Mouse (Mus musculus) liver, embryonic 15.5 days (tissue): ENCODE measurements at regions not wholly inside any gene's neighbourhood (a gene's known extent, or its start where the extent isn't known, plus 50 kb on each side); places are given as distances from the start of the nearest gene placed in this dataset.

ENCODE experiments used
- ATAC-seq: fragments of 200-750 bp; cut with Nextera tagmentation; 2 replicates; pipeline ENCODE4 v1.8.0; 2017; ENCODE audit warnings: moderate number of reproducible peaks, mild to moderate bottlenecking, moderate library complexity; ENCODE audit not compliant: insufficient read depth
- H3K27ac ChIP-seq: fragments of 300-500 bp; sonication (generic); replicated peaks from 2 replicates; pipeline ENCODE4 v1.5.1; 2015; ENCODE audit warnings: mild to moderate bottlenecking, inconsistent platforms
- H3K27me3 ChIP-seq: fragments of 300-500 bp; sonication (generic); 2 replicates; pipeline ENCODE4 v1.6.1; 2015; ENCODE audit warnings: mild to moderate bottlenecking, inconsistent platforms
- H3K36me3 ChIP-seq: fragments of 300-500 bp; sonication (generic); replicated peaks from 2 replicates; pipeline ENCODE4 v1.6.1; 2015; ENCODE audit warnings: moderate library complexity, mild to moderate bottlenecking, inconsistent platforms
- H3K4me1 ChIP-seq: fragments of 300-500 bp; sonication (generic); replicated peaks from 2 replicates; pipeline ENCODE4 v1.6.1; 2015; ENCODE audit warnings: inconsistent platforms
- H3K4me2 ChIP-seq: fragments of 300-500 bp; sonication (generic); 2 replicates; pipeline ENCODE4 v1.6.1; 2015; ENCODE audit warnings: moderate library complexity, mild to moderate bottlenecking, inconsistent platforms
- H3K4me3 ChIP-seq: fragments of 300-500 bp; sonication (generic); replicated peaks from 2 replicates; pipeline ENCODE4 v1.5.1; 2015; ENCODE audit warnings: mild to moderate bottlenecking, inconsistent platforms
- H3K9ac ChIP-seq: fragments of 300-500 bp; sonication (generic); 2 replicates; pipeline ENCODE4 v1.6.1; 2015; ENCODE audit warnings: moderate library complexity, mild to moderate bottlenecking, inconsistent platforms
- H3K9me3 ChIP-seq: fragments of 300-500 bp; sonication (generic); replicated peaks from 2 replicates; pipeline ENCODE4 v1.6.1; 2016; ENCODE audit warnings: inconsistent platforms
- WGBS: fragments of 180-500 bp; shearing (Covaris S2); methylation state at CpG from one replicate; pipeline ENCODE4 v1.1.7; 2015; ENCODE audit warnings: mixed read lengths; ENCODE audit not compliant: insufficient replicate concordance; 5-methylcytosine and 5-hydroxymethylcytosine counted together

GRCm38 (mm10) chr13:28720169-28720568 lies 233.3 kb downstream of the Sox4 start:
- Histone ChIP-seq H3K36me3 (no peaks in the 10 kb centered on the region), H3K9ac (no peak overlapping the region), H3K4me1 (0 out of 2 replicates have a peak, but pooled peaks cover 3% of the 10 kb centered on the region), H3K4me2 (no peak overlapping the region), H3K9me3 (no peaks in the 10 kb centered on the region), H3K27me3 (no peaks in the 10 kb centered on the region), H3K27ac (no peak overlapping the region), H3K4me3 (no peak overlapping the region)
- WGBS: 41% methylated on average over 11 of the region's 11 CpGs
- ATAC-seq: no peak

DNA sequence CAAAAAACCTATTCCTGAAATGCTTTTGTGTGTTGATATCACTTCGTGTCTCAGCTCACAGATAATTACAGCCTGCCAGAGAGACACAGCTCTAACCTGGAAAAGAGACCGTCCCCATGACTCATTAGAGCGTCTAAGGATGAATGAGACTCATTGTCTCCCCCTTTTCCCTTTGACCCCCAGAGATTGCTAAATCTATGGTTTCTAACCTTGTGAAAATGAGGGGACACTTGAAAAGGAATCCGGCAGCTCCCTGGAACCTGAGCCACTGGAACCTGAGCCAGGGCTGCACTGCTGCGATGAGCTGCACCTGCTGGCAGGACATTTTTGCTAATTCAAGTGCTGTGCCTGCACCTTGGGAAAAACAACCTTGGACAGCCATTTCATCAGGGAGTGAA lies 234.6 kb downstream of the Sox4 start:
- no peak overlapping the region for H3K9ac ChIP-seq
- no peak overlapping the region for H3K27ac ChIP-seq
- H3K36me3 ChIP-seq: no peaks in the 10 kb centered on the region
- no peaks in the 10 kb centered on the region for H3K27me3 ChIP-seq
- no peaks in the 10 kb centered on the region for H3K9me3 ChIP-seq
- ATAC-seq: no peak
- no peak overlapping the region for H3K4me3 ChIP-seq
- 59% methylated on average over 5 of the region's 5 CpGs for WGBS
- 0 out of 2 replicates have a peak, but pooled peaks cover 3% of the 10 kb centered on the region for H3K4me1 ChIP-seq
- H3K4me2 ChIP-seq: no peak overlapping the region

DNA sequence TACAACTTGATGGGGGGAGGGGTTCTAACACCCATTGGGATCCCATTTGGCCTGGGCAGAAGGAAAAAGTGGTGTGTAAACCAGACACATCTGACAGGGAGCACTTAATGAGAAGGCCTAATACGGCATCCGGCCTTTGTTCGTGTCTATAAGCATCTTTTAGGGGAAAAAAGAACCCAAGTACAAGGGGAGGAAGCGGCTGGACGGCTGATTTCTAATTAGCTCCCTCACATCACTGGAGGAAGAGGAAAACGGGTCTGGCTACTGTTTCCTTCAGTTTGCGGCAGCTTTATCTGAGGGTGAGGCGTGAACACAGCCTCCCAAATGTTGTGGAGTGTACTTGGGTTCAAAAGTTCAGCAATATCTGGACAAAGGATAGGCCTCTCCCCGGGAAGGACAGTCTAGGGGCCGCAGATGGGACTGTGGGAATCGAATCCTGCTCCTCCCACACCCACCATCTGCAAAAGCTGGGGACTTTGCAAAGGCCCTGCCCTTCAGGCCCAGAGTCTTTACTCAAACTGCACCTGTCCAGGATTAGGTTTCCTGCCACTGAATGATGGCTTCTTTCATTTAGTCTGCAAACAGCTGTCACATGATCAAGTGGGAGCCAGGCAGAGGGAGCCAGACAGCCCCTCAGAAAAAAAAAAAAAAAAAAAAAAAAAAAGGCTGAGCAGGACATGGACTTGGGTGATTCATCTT lies 235.2 kb downstream of the Sox4 start:
- H3K9ac ChIP-seq: no peak overlapping the region
- H3K27ac ChIP-seq: no peak overlapping the region
- H3K27me3 ChIP-seq: no peaks in the 10 kb centered on the region
- peak; percentile 40; the same call in 1 of the 2 replicates for ATAC-seq
- 0 out of 2 replicates have a peak, but pooled peaks cover 3% of the 10 kb centered on the region for H3K4me1 ChIP-seq
- 17% methylated on average over 11 of the region's 11 CpGs for WGBS
- H3K36me3 ChIP-seq: no peaks in the 10 kb centered on the region
- H3K9me3 ChIP-seq: no peaks in the 10 kb centered on the region
- no peak overlapping the region for H3K4me3 ChIP-seq
- H3K4me2 ChIP-seq: no peak overlapping the region

GRCm38 (mm10) chr13:28717404-28717803 lies 236.1 kb downstream of the Sox4 start:
- Histone ChIP-seq H3K9ac (no peak overlapping the region), H3K4me1 (0 out of 2 replicates have a peak, but pooled peaks cover 3% of the 10 kb centered on the region), H3K9me3 (no peaks in the 10 kb centered on the region), H3K27ac (no peak overlapping the region), H3K27me3 (no peaks in the 10 kb centered on the region), H3K4me2 (no peak overlapping the region), H3K4me3 (no peak overlapping the region), H3K36me3 (no peaks in the 10 kb centered on the region)
- 70% methylated on average over 4 of the region's 4 CpGs for WGBS
- no peak for ATAC-seq

- no peak for ATAC-seq
- 64% methylated on average over 7 of the region's 7 CpGs for WGBS
- Histone ChIP-seq H3K9ac (no peak overlapping the region), H3K9me3 (no peaks in the 10 kb centered on the region), H3K36me3 (no peaks in the 10 kb centered on the region), H3K4me2 (no peak overlapping the region), H3K27me3 (no peaks in the 10 kb centered on the region), H3K4me3 (no peak overlapping the region), H3K4me1 (no peaks in the 10 kb centered on the region), H3K27ac (no peak overlapping the region)
Measured at GRCm38 (mm10) chr13:28709966-28710365, 243.5 kb downstream of the Sox4 start.

DNA sequence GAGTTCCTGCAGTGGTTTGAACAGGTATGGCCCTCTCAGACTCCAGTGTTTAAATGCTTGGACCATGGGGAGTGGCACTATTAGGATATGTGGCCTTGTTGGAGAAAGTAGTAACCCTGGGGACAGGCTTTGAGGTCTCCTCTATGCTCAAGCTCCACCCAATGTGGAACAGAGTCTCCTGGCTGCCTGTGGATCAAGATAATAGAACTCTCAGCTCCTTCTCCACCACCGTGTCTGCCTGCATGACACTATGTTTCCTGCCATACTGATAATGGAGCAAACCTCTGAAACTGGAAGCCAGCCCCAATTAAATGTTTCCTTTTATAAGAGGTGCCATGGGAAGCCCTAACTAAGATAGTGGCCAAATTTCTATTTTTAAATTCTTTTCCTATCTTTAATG lies 252.2 kb downstream of the Sox4 start:
- WGBS: 3% methylated on average over 1 of the region's 1 CpGs
- Histone ChIP-seq H3K36me3 (no peaks in the 10 kb centered on the region), H3K4me2 (no peak overlapping the region), H3K9me3 (no peaks in the 10 kb centered on the region), H3K4me3 (no peak overlapping the region), H3K27me3 (no peaks in the 10 kb centered on the region), H3K27ac (no peak overlapping the region), H3K4me1 (no peaks in the 10 kb centered on the region), H3K9ac (no peak overlapping the region)
- ATAC-seq: no peak

DNA sequence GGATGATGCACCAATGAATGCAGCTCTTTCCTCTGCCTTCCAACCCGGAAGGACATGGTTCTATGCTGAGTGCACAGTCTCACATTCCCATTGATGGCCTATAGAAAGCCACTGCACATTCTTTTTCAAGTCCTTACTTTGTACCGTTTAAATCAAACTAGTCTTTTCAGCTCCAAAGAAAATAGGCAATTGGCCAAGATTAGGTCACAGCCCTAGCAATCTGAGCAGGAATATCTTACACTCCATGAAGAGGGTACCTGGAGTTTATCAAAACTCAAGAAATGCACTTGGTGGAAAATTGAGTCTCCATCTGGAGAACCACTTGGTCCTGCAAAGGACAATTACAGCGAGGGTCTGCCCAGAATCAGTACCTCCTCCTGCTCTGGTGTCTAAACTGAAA lies 253.4 kb downstream of the Sox4 start:
- no peaks in the 10 kb centered on the region for H3K9me3 ChIP-seq
- H3K27ac ChIP-seq: no peak overlapping the region
- H3K36me3 ChIP-seq: no peaks in the 10 kb centered on the region
- H3K4me3 ChIP-seq: no peak overlapping the region
- H3K4me2 ChIP-seq: no peak overlapping the region
- 61% methylated on average over 3 of the region's 3 CpGs for WGBS
- no peaks in the 10 kb centered on the region for H3K4me1 ChIP-seq
- H3K27me3 ChIP-seq: no peaks in the 10 kb centered on the region
- no peak overlapping the region for H3K9ac ChIP-seq
- no peak for ATAC-seq

DNA sequence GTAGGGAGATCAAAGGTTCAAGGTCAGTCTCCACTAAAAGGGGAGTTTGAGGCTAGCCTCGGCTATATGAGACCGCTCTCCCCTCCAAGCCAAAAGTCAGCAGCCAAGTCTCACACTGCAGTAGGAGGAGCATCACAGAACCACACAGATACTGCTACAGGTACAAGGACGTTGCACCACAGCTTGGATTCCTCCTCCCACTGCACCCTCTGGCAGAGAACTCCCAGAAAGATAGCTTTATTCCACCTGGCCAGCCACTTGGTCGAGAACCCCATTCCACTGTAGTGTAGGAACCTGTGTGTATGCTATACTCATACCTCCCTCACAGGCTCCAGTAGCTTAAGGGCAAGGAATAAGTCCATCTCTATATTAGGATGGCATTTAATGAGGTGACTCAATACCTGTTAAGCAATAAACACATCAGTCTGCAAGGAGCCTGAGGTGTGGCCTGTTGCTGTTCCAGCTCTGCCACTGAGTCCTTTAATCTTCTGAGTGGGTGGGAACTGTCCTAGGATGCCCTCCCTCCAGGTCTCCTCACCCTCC lies 254.0 kb downstream of the Sox4 start:
- H3K36me3 ChIP-seq: no peaks in the 10 kb centered on the region
- H3K27me3 ChIP-seq: no peaks in the 10 kb centered on the region
- H3K27ac ChIP-seq: no peak overlapping the region
- H3K9me3 ChIP-seq: no peaks in the 10 kb centered on the region
- H3K9ac ChIP-seq: no peak overlapping the region
- no peak for ATAC-seq
- no peak overlapping the region for H3K4me3 ChIP-seq
- H3K4me2 ChIP-seq: no peak overlapping the region
- H3K4me1 ChIP-seq: no peaks in the 10 kb centered on the region
- 69% methylated on average over 4 of the region's 4 CpGs for WGBS

- 64% methylated on average over 12 of the region's 12 CpGs for WGBS
- Histone ChIP-seq H3K36me3 (no peaks in the 10 kb centered on the region), H3K27me3 (no peaks in the 10 kb centered on the region), H3K9me3 (no peaks in the 10 kb centered on the region), H3K4me3 (no peak overlapping the region), H3K27ac (no peak overlapping the region), H3K4me2 (no peak overlapping the region), H3K9ac (no peak overlapping the region), H3K4me1 (no peaks in the 10 kb centered on the region)
- ATAC-seq: no peak
Measured at GRCm38 (mm10) chr13:28697796-28698678, 255.5 kb downstream of the Sox4 start.

- Histone ChIP-seq H3K27me3 (no peaks in the 10 kb centered on the region), H3K4me3 (no peak overlapping the region), H3K4me2 (no peak overlapping the region), H3K36me3 (no peaks in the 10 kb centered on the region), H3K4me1 (no peaks in the 10 kb centered on the region), H3K27ac (no peak overlapping the region), H3K9ac (no peak overlapping the region), H3K9me3 (no peaks in the 10 kb centered on the region)
- WGBS: 68% methylated on average over 4 of the region's 4 CpGs
- ATAC-seq: no peak
Measured at GRCm38 (mm10) chr13:28693078-28693477, 260.4 kb downstream of the Sox4 start.

DNA sequence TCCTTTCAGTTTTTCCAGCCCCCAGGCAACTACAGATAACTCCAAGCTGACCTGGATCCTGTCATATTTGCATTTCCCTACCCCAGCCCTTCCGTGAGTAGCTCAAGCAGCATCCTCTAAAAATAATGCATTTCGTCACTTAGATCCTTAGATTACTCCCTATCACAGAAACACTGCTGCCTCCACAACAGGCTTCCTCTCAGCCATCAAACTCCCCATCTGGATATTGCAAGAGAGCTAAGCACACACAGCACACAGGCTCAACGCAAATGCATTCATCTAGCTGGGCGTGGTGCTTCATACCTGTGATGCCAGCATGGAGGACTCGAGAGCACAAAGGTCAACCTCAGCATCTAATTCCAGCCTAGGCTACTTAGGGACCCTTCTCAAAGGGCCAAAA lies 260.9 kb downstream of the Sox4 start:
- Histone ChIP-seq H3K4me1 (no peaks in the 10 kb centered on the region), H3K9ac (no peak overlapping the region), H3K36me3 (no peaks in the 10 kb centered on the region), H3K4me3 (no peak overlapping the region), H3K9me3 (no peaks in the 10 kb centered on the region), H3K27me3 (no peaks in the 10 kb centered on the region), H3K4me2 (no peak overlapping the region), H3K27ac (no peak overlapping the region)
- no peak for ATAC-seq
- WGBS: 37% methylated on average over 5 of the region's 5 CpGs
